Mouse (Mus musculus) kidney, adult 8-10 months (tissue): ENCODE data around the gene Gdnf.

Experiments
- DNase-seq, 2 experiments: peaks; one replicate each; pipeline ENCODE4 v3.0.0; 2022

The Gdnf gene

GRCm38 (mm10) chr15:7810556-7811252 lies at the start of gene Gdnf:
Gdnf (plus strand) TSS chr15:7810846.
- DNase-seq: no peak

GRCm38 (mm10) chr15:7767166-7767565 lies 43.5 kb upstream of the Gdnf start:
- DNase-seq: no peak

GRCm38 (mm10) chr15:7772983-7773382 lies 37.7 kb upstream of the Gdnf start:
- no peak for DNase-seq

GRCm38 (mm10) chr15:7781517-7781916 lies 29.1 kb upstream of the Gdnf start:
- no peak for DNase-seq

GRCm38 (mm10) chr15:7809841-7810391 lies 730 bp upstream of the Gdnf start:
- DNase-seq: no peak

GRCm38 (mm10) chr15:7811253-7811625 lies 593 bp downstream of the Gdnf start:
- DNase-seq: no peak

GRCm38 (mm10) chr15:7811856-7812733 lies 1.4 kb downstream of the Gdnf start:
- peak in 1 of 2 experiments; percentile 8 for DNase-seq

- DNase-seq: peak in 1 of 2 experiments; percentile 50
These were observed 2.4 kb downstream of the Gdnf start for GRCm38 (mm10) chr15:7812872-7813530.

GRCm38 (mm10) chr15:7813531-7814370 lies 3.1 kb downstream of the Gdnf start:
- DNase-seq: no peak

GRCm38 (mm10) chr15:7814371-7814680 lies 3.7 kb downstream of the Gdnf start:
- no peak for DNase-seq

- no peak for DNase-seq
These were observed 4.3 kb downstream of the Gdnf start for GRCm38 (mm10) chr15:7814917-7815316.

- DNase-seq: no peak
These were observed 4.9 kb downstream of the Gdnf start for GRCm38 (mm10) chr15:7815521-7815944.

- no peak for DNase-seq
These were observed 13.2 kb downstream of the Gdnf start for GRCm38 (mm10) chr15:7823886-7824285.

GRCm38 (mm10) chr15:7825530-7825929 lies 14.9 kb downstream of the Gdnf start:
- DNase-seq: no peak

GRCm38 (mm10) chr15:7835404-7835803 lies 24.8 kb downstream of the Gdnf start:
- DNase-seq: no peak

GRCm38 (mm10) chr15:7838060-7838920 lies 27.6 kb downstream of the Gdnf start:
- DNase-seq: no peak

- no peak for DNase-seq
These were observed 28.3 kb downstream of the Gdnf start for GRCm38 (mm10) chr15:7838921-7839309.

GRCm38 (mm10) chr15:7841664-7842063 lies 31.0 kb downstream of the Gdnf start:
- DNase-seq: no peak

GRCm38 (mm10) chr15:7842398-7842797 lies 31.8 kb downstream of the Gdnf start:
- no peak for DNase-seq

- DNase-seq: no peak
These were observed 46.8 kb downstream of the Gdnf start for GRCm38 (mm10) chr15:7857418-7857817.

- DNase-seq: no peak
These were observed 48.2 kb downstream of the Gdnf start for GRCm38 (mm10) chr15:7858841-7859240.
